Mouse (Mus musculus): ENCODE measurements at regions not wholly inside any gene's neighbourhood (a gene's known extent, or its start where the extent isn't known, plus 50 kb on each side); places are given as distances from the start of the nearest gene placed in this dataset.

DNA sequence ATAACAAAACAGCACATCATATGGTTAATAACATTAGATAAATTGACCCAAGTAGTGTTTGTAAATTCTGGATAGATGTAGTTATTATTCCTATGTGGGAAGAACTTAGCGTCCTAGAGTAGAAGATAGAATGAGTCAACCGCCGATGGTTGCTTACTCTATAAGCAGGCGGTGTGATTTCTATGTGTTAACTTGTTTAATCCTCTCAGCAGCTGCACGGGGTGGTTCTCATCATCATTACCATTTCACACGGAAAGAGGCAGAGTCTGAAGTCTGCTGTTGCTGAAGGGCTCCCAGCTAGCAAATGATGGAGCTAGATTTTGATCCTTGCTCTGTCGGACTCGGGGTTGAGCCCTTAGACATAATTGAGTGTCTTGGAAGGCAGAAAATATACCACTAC, 334.6 kb upstream of the 4931429L15Rik start:
- TF ChIP-seq E2F4 (IDR thresholded peaks at IDR 0.05; ENCODE audit: insufficient read depth) (no peak), MYOD1 (IDR thresholded peaks at IDR 0.05; ENCODE audit: control insufficient read depth in 1 of 3, insufficient read length in 2 of 3, low read depth in 2 of 3) (no peak), MAX (IDR thresholded peaks at IDR 0.05; ENCODE audit: low read depth) (no peak), POLR2A (IDR thresholded peaks at IDR 0.05; ENCODE audit: insufficient read length, low read depth) (no peak), MYOG (IDR thresholded peaks at IDR 0.05; ENCODE audit: control insufficient read depth in 1 of 3, insufficient read depth in 1 of 3, insufficient read length in 2 of 3, low read depth in 2 of 3) (no peak), REST (IDR thresholded peaks at IDR 0.05; ENCODE audit: insufficient read depth, insufficient read length) (no peak), TCF12 (IDR thresholded peaks at IDR 0.05; ENCODE audit: insufficient read depth, poor library complexity, severe bottlenecking) (no peak), POLR2AphosphoS2 (IDR thresholded peaks at IDR 0.05; ENCODE audit: insufficient read length, low read depth) (no peak), CEBPB (IDR thresholded peaks at IDR 0.05; ENCODE audit: insufficient read depth, poor library complexity, severe bottlenecking) (no peak), USF1 (IDR thresholded peaks at IDR 0.05; ENCODE audit: low read depth) (no peak), TCF3 (IDR thresholded peaks at IDR 0.05; ENCODE audit: insufficient read length, low read depth) (no peak)
